Mouse (Mus musculus): ENCODE results near the gene Ank2. TPM values are rescaled to one million over a fixed set of nuclear protein-coding genes. Genes with fewer than 3 reads are reported as not detected.

Gene Ank2
- polyA plus RNA-seq, 1 experiment from 2014 or later, result 65.3 TPM

- Histone ChIP-seq H3K4me3 (no peak overlapping the region), H3K36me3 (peaks cover 27% of the 10 kb centered on the region), H3K27ac (no peak overlapping the region), H3K4me1 (replicated peaks) (no peaks in the 10 kb centered on the region), H3K9me3 (peaks cover 7% of the 10 kb centered on the region; the same call in 1 of the 2 replicates), H3K27me3 (ENCODE audit: insufficient read depth, poor library complexity, severe bottlenecking) (no peaks in the 10 kb centered on the region)
- 96% methylated on average over 9 of the region's 9 CpGs for whole genome bisulfite sequencing
- no peak for DNase-seq (ENCODE audit: low spot score)
Observed at GRCm38 (mm10) chr3:127397774-127398173, 101.4 kb downstream of the Ank2 start.

- peaks cover 23% of the 10 kb centered on the region for H3K36me3 ChIP-seq
- WGBS, result 93% methylated on average over 8 of the region's 8 CpGs
Observed at GRCm38 (mm10) chr3:127395202-127395601, 103.9 kb downstream of the Ank2 start.

GRCm38 (mm10) chr3:127387016-127387517 lies 112.1 kb downstream of the Ank2 start:
- H3K36me3 ChIP-seq, result no peaks in the 10 kb centered on the region
- peak; percentile 43 for DNase-seq (ENCODE audit: low spot score)
- no peak overlapping the region for H3K27ac ChIP-seq
- 40% methylated on average over 14 of the region's 14 CpGs for WGBS
- no peak overlapping the region for H3K4me3 ChIP-seq
- no peaks in the 10 kb centered on the region for H3K9me3 ChIP-seq
- H3K4me1 ChIP-seq (replicated peaks), result peaks cover 10% of the 10 kb centered on the region
- H3K27me3 ChIP-seq (ENCODE audit: insufficient read depth, poor library complexity, severe bottlenecking), result peaks cover 7% of the 10 kb centered on the region

More at GRCm38 (mm10) chr3:127395202-127395601, 103.9 kb downstream of the Ank2 start:
- no peak for DNase-seq (ENCODE audit: low spot score)
- Histone ChIP-seq H3K9me3 (peaks cover 7% of the 10 kb centered on the region; the same call in 1 of the 2 replicates), H3K27ac (no peak overlapping the region), H3K4me3 (no peak overlapping the region), H3K27me3 (ENCODE audit: insufficient read depth, poor library complexity, severe bottlenecking) (no peaks in the 10 kb centered on the region), H3K4me1 (replicated peaks) (no peaks in the 10 kb centered on the region)

- Histone ChIP-seq H3K36me3 (no peaks in the 10 kb centered on the region), H3K27ac (no peak overlapping the region), H3K27me3 (ENCODE audit: insufficient read depth, poor library complexity, severe bottlenecking) (peaks cover 3% of the 10 kb centered on the region), H3K9me3 (no peaks in the 10 kb centered on the region), H3K4me1 (replicated peaks) (peaks cover 10% of the 10 kb centered on the region), H3K4me3 (no peak overlapping the region)
- DNase-seq (ENCODE audit: low spot score), result no peak
- WGBS, result 94% methylated on average over 3 of the region's 3 CpGs
Observed at GRCm38 (mm10) chr3:127383231-127383630, 115.9 kb downstream of the Ank2 start.

- no peak overlapping the region for H3K4me3 ChIP-seq
- no peaks in the 10 kb centered on the region for H3K27me3 ChIP-seq (ENCODE audit: insufficient read depth, poor library complexity, severe bottlenecking)
- H3K36me3 ChIP-seq, result no peaks in the 10 kb centered on the region
- WGBS, result 86% methylated on average over 8 of the region's 8 CpGs
- DNase-seq (ENCODE audit: low spot score), result no peak
- H3K4me1 ChIP-seq (replicated peaks), result peaks cover 17% of the 10 kb centered on the region
- no peaks in the 10 kb centered on the region for H3K9me3 ChIP-seq
- no peak overlapping the region for H3K27ac ChIP-seq
Observed at GRCm38 (mm10) chr3:127376901-127377460, 122.2 kb downstream of the Ank2 start.

- Histone ChIP-seq H3K4me3 (no peak overlapping the region), H3K36me3 (no peaks in the 10 kb centered on the region)
- no peak for DNase-seq (ENCODE audit: low spot score)
Observed at GRCm38 (mm10) chr3:127375956-127376660, 123.0 kb downstream of the Ank2 start.

GRCm38 (mm10) chr3:127374190-127374710 lies 124.9 kb downstream of the Ank2 start:
- Histone ChIP-seq H3K27me3 (ENCODE audit: insufficient read depth, poor library complexity, severe bottlenecking) (no peaks in the 10 kb centered on the region), H3K4me1 (replicated peaks) (peaks cover 17% of the 10 kb centered on the region), H3K9me3 (no peaks in the 10 kb centered on the region), H3K4me3 (no peak overlapping the region), H3K36me3 (no peaks in the 10 kb centered on the region), H3K27ac (no peak overlapping the region)
- DNase-seq (ENCODE audit: low spot score), result no peak
- WGBS, result 91% methylated on average over 6 of the region's 6 CpGs

More at GRCm38 (mm10) chr3:127375956-127376660, 123.0 kb downstream of the Ank2 start:
- Histone ChIP-seq H3K4me1 (replicated peaks) (peaks cover 17% of the 10 kb centered on the region), H3K27me3 (ENCODE audit: insufficient read depth, poor library complexity, severe bottlenecking) (no peaks in the 10 kb centered on the region), H3K27ac (peak overlapping the region; percentile 24; the same call in 1 of the 2 replicates), H3K9me3 (no peaks in the 10 kb centered on the region)
- 44% methylated on average over 11 of the region's 11 CpGs for WGBS

- H3K27me3 ChIP-seq (ENCODE audit: insufficient read depth, poor library complexity, severe bottlenecking), result no peaks in the 10 kb centered on the region
- DNase-seq (ENCODE audit: low spot score), result no peak
- WGBS, result 88% methylated on average over 1 of the region's 1 CpGs
- no peaks in the 10 kb centered on the region for H3K36me3 ChIP-seq
- no peak overlapping the region for H3K27ac ChIP-seq
- H3K4me1 ChIP-seq (replicated peaks), result peaks cover 11% of the 10 kb centered on the region
- no peak overlapping the region for H3K4me3 ChIP-seq
- H3K9me3 ChIP-seq, result no peaks in the 10 kb centered on the region
Observed at GRCm38 (mm10) chr3:127371774-127372173, 127.4 kb downstream of the Ank2 start.

- DNase-seq (ENCODE audit: low spot score), result no peak
- H3K9me3 ChIP-seq, result no peaks in the 10 kb centered on the region
- H3K36me3 ChIP-seq, result no peaks in the 10 kb centered on the region
- WGBS, result 91% methylated on average over 6 of the region's 6 CpGs
- H3K4me3 ChIP-seq, result no peak overlapping the region
- H3K27me3 ChIP-seq (ENCODE audit: insufficient read depth, poor library complexity, severe bottlenecking), result no peaks in the 10 kb centered on the region
- H3K4me1 ChIP-seq (replicated peaks), result no peaks in the 10 kb centered on the region
- H3K27ac ChIP-seq, result no peak overlapping the region
Observed at GRCm38 (mm10) chr3:127369529-127369928, 129.6 kb downstream of the Ank2 start.

- Histone ChIP-seq H3K4me3 (no peak overlapping the region), H3K27ac (no peak overlapping the region), H3K36me3 (no peaks in the 10 kb centered on the region), H3K27me3 (ENCODE audit: insufficient read depth, poor library complexity, severe bottlenecking) (no peaks in the 10 kb centered on the region), H3K4me1 (replicated peaks) (no peaks in the 10 kb centered on the region), H3K9me3 (no peaks in the 10 kb centered on the region)
- WGBS, result 93% methylated on average over 4 of the region's 4 CpGs
- DNase-seq (ENCODE audit: low spot score), result no peak
Observed at GRCm38 (mm10) chr3:127367450-127367849, 131.7 kb downstream of the Ank2 start.

- Histone ChIP-seq H3K4me1 (replicated peaks) (peaks cover 10% of the 10 kb centered on the region), H3K27ac (no peak overlapping the region), H3K36me3 (no peaks in the 10 kb centered on the region), H3K27me3 (ENCODE audit: insufficient read depth, poor library complexity, severe bottlenecking) (no peaks in the 10 kb centered on the region), H3K9me3 (no peaks in the 10 kb centered on the region), H3K4me3 (no peak overlapping the region)
- no peak for DNase-seq (ENCODE audit: low spot score)
- 92% methylated on average over 15 of the region's 15 CpGs for WGBS
Observed at GRCm38 (mm10) chr3:127363512-127363911, 135.6 kb downstream of the Ank2 start.

- Histone ChIP-seq H3K36me3 (no peaks in the 10 kb centered on the region), H3K27ac (no peak overlapping the region), H3K9me3 (no peaks in the 10 kb centered on the region), H3K4me3 (no peak overlapping the region), H3K27me3 (ENCODE audit: insufficient read depth, poor library complexity, severe bottlenecking) (no peaks in the 10 kb centered on the region), H3K4me1 (replicated peaks) (peaks cover 10% of the 10 kb centered on the region)
- WGBS, result 91% methylated on average over 9 of the region's 9 CpGs
- no peak for DNase-seq (ENCODE audit: low spot score)
Observed at GRCm38 (mm10) chr3:127362611-127363393, 136.3 kb downstream of the Ank2 start.

Measured in hindbrain, embryonic 10.5 days (tissue).